Mouse (Mus musculus): Measurements from ENCODE around the gene Plcd3.

Plcd3 gene

DNA sequence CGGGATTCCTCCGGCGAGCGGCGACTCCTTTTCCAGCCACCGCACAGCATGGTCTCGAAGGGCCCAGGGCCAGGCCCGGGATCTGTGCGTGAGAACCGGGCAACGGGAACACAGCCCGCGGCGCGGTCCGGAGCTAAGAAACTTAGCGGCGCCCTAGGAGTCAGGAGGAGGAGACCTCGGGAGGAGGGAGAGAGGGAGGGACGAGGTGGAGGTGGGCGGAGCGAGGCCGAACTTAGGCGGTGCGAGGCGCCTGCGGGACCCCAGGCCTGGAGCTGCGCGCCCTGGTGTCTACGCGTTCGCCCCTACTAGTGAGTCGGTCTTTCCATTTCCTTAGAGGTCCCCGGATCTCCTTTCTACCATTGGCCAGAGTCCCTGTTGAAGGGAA, at the start of gene Plcd3, which contains the start of gene Acbd4:
Gene Plcd3 (minus strand): TSS at position 178 of the 385 bp plus-strand sequence.
Gene Acbd4 (plus strand): TSS at position 202 of the 385 bp plus-strand sequence.
- peak; percentile 83 for DNase-seq (ENCODE audit: low spot score)

DNA sequence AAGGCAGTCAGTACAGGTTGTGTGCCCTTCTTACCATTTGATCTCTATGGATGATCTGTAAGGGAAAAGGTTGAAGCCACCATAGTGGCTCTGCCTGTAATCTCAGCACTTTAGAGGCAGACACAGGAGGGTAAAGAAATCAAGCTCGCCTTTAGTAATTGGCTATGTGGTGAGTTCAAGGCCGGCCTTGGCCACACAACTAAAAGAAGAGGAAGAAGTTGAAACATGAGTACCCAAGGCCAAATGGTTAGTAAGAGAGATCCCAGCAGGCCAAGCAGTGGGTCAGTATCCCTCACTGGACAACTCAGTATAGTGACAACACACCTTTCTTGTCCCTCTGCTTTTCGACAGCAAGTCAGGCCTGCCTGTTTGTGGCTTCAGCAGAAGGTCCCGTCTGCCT, 48.3 kb upstream of the Plcd3 start:
- no peak for DNase-seq (ENCODE audit: low spot score)

DNA sequence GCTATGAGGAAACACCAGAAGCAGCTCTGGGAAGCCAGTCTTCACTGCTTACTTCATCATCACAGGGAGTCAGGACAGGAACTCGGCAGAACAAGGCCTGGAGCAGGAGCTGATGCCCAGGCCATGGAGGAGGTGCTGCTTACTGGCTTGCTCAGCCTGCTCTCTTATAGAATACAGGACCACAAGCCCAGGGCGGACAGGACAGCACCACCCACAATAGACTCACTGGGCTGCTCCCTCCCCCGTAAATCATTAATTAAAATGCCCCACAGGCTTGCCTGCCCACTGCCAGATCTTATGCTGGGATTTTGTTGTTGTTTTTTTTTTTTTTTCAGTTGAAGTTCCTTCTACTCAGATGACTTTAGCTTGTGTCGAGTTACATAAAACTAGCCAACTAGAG, 46.3 kb upstream of the Plcd3 start:
- DNase-seq (ENCODE audit: low spot score), result no peak

DNA sequence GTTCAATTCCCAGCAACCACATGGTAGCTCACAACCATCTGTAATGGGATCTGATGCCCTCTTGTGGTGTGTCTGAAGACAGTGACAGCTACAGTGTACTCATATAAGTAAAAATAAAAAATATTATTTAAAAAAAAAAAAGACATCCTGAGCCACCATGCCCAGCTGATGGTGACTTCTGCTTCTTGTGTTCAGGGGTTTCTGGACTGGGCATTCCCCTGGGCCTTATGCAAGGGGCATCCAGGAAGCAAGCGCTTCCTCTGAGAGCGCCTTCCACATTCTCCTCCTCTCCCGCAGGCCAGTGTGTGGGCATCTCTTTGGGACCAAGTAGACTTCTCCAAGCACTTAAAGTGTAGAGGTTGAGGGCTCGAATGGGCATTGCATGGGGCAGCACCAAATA, 44.9 kb upstream of the Plcd3 start:
- DNase-seq (ENCODE audit: low spot score), result no peak

DNA sequence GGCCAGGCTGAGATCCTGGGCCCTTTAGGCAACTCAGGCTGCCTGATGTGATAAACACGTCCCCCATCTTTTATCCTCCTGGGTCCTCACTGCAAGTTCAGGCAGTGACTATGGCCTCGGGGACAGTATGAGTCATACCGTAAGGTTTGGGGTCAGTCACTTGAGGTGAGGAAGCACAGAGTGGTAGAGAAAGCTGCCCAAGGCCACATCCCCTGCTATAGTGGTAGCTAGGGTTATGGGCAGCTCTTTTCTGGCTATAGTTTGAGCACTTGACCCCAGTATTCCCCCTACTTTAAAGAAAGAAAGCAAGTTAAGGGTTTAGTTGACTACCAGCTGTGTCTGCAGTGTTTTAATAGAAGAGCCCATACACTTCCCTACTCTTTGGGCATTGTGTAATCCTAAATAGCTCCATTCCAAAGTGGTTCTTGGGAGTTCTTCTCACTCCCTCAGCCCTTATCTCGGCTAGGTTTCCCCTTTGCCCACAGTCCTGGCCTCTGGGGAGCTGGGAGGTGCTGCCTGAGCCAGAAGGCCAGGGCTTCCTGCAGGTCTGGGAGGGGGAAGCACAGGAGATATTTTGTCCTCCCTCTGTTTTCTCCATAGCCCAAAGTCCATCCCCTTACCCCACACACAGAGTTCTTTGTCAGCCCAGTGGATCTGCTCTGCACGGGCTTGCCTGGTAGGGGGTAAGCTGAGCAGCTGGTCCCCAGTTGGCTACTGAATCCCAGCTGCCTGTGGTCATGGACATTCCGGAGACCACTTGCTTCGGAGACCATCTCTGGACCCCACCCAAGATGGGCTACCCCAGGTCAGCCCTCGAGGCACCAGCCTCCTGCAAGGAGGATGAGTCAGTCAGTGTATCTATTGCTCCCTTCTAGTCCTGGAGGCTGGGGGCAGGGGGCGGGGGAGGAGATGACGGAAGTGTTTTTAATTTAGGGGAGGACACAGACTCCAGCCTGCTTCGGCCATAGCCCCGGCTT, 43.1 kb upstream of the Plcd3 start:
- no peak for DNase-seq (ENCODE audit: low spot score)

DNA sequence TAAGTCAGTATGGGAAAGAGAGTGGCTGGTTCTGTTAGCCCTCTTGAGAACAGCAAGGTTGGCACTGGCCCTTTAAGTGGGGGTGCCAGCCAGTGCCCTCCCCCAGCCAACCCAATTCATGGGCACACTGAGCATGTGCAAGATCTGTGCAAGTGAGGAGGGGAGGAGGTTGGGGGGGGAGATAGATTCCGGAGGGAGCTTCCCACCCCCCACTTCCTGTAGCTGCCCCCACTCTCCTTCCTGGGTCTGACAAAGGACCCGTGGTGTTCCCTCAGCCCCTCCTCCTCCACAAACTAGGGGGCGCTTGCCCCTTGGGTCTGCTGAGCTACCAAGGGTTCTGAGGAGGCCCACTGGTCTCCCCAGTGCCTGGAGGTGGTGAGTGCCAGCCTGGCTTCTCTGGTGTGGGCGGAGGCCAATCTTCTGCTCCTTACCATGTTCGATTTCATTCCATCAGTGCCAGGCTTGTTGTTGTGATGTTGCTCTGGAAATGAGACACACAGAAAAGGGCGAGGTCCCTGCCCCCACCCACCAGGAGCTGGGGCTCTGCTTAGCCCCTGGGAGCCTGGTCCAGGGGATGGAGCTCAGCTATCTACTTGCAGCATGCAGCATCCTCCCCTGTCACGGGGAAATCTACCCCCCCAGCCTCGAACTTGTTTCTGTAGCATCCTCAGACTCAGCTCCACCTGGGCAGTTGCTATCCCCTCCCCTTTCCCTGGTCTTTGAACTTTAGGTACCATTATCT, 41.2 kb upstream of the Plcd3 start:
- no peak for DNase-seq (ENCODE audit: low spot score)

DNA sequence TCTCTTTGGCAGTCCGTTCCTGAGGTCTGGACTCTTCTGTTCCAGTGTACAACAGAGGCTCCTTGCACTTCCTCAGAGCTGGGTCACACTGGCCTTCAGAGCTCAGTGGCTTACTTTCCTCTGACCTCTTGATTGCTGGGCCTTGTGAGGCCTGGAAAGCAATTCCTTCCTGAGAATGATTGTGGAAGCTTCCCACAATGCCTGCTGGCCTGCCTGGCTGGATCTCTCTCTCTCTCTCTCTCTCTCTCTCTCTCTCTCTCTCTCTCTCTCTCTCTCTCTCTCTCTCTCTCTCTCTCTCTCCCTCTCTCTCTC, 40.4 kb upstream of the Plcd3 start:
- no peak for DNase-seq (ENCODE audit: low spot score)

DNA sequence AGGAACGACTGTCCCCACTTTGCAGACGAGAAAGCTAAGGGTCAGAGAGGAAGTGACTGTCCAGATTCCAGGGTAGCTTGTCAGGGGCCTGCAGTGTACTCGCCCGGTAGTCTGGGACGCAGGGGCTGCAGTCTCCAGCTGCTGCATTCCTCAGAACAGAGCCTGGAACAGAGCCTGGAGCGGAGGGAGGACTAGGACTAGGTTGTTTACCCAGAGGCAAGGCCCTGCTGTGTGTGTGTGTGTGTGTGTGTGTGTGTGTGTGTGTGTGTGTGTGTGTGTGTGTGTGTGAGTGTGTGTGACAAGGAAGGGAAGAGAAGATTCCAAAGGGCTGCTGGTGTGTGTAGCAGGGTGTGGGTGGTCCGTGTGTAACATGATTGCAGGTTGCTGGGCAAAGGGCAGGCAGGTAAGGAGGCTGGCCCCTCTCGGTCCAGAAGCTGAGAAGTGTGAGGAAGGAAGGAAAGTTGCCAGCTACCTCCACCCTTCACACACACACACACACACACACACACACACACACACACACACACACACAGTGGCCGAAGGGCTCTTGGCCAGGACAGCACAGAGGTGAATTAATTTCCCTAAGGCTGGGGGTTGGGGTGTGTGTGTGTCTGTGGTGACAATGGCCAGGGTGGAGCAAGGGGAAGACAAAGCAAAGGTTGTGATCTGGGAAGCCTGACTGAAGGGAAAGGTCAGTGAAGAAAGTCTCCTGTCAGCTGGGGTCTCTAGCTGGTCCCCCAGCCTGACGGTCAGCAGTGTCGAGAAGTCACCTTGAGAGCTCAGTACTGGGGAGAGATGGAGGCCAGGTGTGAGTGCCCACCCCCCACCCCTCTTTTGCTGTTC, 39.9 kb upstream of the Plcd3 start:
- peak; percentile 76 for DNase-seq (ENCODE audit: low spot score)

DNA sequence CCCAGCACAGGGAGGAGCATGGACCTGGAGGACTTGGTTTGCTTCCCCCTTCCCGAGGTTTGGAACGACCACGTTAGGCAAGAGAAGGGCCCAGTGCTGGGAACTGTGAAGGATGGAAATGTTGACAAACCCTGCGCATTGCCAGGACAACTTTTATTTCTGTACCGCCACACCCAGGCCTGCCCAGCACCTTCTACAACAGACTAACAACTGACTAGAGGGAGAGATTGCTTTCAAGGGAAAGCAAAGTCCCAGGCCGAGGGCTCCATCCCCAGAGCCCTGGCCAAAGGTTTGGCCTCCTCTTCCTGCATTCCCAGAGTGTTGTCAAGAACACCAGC, 39.3 kb upstream of the Plcd3 start:
- DNase-seq (ENCODE audit: low spot score), result no peak

DNA sequence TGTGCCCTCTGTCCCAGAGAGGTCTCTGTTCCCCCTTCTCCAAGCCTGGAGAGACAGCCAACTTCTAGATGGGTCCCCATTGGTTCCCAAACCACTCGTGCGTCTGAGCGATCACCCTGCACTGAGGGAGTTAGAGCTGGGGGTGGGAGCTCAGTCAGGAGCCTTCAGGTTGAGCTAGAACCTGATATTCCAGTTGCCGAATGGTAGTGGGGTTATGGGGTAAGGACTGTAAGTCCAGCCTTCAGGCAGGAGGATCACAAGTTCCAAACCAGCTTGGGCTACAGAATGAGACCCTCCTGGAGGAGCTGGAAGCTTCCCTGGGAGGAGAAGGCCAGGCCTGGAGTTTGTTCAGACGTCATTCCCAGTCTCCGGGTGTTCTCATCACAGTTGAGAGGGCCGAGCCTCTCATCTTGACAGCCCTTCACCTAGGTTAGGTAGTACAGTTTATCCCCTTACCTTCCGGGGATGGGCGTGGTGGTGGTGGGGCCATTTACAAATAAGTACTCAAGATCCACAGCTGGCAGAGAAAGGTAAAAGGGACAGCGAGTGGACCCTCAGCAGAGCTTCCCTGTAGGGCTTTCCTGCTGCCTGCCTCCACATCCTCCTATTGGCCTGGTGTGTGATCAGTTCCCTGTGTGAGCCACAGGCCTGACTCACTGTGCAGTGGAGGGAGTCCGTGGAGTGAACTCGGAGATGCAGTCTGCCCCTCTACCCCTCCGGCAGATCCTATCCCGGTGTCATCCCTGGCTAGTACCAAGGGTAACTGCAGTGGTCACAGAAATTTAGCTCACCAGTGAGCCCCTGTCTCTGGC, 38.7 kb upstream of the Plcd3 start:
- no peak for DNase-seq (ENCODE audit: low spot score)

DNA sequence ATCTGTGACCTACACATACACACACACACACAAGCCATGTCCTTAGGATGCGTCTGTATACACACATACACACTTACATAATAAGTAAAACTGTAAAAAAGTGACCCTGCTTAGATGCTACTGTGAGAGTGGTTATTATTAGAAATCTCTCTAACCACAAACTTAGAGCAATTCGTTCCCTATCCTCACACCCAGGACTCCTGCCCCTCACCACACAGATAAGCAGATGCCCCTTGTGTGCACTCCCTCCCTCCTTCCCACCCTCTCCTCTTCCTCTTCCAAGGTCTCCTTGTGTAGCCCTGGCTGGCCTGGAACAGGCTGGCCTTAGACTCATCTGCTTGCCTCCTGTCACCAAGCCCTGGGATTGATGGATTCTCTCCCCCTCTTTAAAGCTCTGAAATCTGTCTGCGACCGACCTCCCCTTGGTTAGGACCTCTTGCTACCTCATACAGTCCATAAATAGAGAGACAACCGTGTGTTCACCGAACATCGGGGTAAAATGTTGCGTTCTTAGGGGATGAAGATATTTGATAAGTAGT, 34.6 kb upstream of the Plcd3 start:
- no peak for DNase-seq (ENCODE audit: low spot score)

DNA sequence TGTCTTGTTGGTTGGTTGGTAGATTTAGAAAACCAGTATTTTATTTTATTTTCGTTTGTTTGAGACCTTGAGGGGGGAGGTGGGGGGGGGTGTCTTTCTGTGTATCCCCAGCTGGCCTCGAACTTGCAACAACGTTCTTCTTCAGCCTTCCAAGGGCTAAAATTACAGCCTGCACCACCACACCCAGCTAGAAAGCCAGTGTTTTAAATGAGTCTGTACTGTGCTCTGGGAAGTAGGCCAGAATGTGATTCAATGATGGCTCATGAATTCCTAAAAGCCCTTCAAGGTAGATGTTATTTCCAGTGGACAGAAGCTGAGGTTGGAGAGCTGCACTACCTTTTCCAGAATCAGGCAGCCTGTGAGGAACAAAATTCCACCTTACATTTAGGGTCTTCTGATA, 32.8 kb upstream of the Plcd3 start:
- peak; percentile 33 for DNase-seq (ENCODE audit: low spot score)

DNA sequence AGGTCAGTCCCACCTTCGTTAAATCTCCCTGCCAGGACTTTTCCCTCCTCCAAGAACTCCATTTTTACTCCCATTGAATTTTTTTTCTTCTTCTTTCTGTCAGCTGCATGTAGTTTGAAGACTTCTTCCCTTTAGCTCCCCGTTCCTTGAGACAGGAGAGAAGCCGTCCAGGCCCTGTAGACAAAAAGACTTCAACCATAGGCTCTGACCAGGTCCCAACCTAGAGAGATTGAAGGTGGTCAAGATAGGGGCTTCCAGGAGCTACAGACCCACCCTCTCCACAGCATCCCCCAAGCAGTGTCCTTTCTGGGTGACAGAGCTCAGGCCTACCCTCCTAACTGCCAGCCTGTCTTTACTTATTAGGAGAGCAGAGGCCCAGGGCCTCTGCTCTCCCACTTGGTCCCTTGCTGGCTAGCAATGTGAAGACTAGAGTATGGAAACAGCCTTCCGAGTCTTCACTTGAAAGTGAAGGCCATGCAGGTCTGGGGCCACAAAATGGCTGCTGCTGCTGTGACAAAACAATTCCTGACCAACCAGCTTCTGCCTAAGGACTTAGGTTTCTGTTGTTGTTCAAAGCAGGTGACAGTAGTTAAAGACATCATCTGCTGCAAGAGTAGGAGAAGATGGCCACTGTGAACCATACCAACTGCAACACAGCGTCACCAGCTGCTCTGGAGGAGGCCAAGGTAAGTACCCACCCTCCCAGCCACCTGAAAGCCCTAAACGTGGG, 32.2 kb upstream of the Plcd3 start:
- DNase-seq (ENCODE audit: low spot score), result peak; percentile 21

DNA sequence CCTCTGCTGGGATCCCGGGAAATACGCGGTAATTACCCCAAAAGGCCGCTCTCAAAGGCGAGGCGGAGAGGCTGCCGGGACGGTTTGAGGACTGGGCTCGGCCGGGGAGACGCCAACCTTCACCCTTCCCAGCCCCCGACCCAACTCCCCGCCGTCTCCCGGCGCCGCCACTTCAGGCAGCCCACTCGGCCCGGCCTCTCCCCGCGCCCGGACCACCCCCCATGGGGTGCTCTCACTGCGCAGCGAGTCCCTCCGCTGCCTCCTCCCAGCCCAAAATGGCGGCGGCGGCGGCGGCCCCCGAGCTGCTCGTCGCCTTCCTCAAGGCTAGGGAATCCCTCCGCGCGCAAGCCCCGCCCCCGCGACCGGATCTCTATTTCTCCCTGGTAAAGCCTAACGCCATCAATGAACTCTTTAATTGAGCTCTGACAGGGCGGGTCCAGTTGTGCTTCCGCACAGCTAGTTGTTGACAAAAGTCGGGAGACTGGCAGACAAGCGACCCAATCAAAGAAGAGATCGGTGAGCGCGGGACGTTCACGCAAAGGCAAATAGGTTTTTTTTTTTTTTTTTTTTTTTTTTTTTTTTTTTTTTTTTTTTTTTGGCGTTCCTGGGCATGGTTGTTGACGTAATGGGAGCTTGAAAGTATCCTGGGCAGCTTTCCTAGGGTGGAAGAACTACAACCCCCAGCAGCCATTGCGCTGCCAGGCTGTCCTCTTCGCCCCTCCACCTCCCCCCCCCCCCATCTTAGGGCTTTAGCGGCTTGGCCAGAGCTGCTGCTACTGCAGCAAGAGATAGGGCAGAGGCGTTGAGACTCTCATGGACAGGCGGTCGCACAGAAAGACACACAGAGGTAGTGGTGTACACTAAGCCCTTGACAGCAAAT, 31.4 kb upstream of the Plcd3 start:
- DNase-seq (ENCODE audit: low spot score), result peak; percentile 100

DNA sequence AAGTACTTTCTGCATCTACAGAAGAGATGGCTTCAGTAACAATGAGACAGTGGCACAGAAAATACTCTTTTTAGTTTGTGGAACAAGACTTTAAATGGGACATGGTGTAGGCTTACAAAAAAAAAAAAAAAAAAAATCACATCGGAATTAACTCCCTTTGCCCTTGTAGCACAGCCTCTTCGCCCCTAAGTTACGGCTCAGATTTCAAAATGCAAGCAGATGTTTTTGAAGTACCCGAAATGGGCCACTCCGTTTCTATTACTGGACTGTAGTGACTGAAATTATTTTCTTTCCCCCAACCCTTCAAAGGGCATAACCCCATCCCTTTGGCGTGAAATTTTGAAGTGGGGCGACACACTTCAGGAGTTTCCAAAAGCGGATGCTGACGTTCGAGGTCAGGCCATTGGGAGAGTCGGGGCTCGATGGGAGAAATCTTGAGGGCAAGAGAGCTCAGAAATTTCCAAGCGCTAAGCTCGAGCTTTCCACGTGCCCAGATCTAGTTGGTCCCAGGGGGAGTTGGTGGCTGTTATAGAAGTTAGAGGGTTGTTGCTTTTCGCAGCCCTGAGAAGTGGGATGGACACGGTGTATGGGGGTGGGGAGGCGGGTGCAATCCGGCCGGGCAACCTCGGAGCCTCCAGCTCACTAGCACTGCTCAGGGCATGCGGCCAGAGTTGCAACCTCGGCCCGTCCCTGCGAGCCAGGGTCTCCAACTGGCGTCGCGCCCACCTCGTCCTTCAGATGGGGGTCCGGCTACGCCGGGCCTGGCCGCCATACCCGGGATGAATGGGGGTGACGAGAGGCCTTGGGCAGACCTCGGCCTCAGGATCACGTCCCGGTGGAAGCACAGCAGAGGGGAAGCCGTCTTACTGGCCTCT, 30.5 kb upstream of the Plcd3 start, which contains the start of gene Hexim2:
Gene Hexim2 (plus strand): TSS at position 729 of the 875 bp plus-strand sequence.
- peak; percentile 83 for DNase-seq (ENCODE audit: low spot score)

DNA sequence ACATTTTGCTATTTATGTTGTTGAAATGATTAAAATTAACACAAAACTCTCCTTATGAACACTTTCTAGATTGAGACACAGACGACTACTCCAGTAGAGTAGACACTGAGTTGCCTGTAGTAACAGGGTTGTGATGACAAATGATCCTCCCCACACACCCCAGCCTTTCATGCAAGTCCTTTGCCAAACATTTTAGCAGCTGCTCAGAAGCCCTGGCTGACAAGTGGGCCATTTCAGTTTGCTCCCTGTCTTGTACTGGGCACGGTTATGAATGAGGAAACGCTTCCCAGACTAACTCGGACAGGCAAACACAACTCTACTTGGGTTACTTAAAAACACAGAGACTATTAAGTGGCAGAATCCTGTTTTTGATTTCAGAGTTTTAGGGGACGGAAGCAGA, 18.9 kb upstream of the Plcd3 start:
- DNase-seq (ENCODE audit: low spot score), result no peak

DNA sequence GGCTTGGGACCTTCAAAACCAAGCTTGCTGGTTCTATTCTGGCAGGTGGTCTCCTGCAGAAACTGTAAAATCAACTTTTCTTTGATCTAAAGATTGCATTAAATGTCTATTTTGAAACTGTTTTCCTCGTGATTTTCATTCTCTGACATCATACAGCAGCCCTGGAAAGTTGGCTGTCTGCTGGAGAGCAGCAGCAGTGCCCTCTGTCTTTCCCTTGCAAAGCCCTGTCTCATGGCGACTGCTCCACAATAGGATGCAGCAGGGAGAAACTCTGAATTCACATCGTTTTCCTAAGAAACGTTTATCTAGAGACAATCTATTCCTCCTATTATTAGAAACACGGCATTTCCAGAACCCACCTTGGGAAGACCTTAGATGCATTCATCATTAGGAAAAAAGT, 18.2 kb upstream of the Plcd3 start:
- no peak for DNase-seq (ENCODE audit: low spot score)

DNA sequence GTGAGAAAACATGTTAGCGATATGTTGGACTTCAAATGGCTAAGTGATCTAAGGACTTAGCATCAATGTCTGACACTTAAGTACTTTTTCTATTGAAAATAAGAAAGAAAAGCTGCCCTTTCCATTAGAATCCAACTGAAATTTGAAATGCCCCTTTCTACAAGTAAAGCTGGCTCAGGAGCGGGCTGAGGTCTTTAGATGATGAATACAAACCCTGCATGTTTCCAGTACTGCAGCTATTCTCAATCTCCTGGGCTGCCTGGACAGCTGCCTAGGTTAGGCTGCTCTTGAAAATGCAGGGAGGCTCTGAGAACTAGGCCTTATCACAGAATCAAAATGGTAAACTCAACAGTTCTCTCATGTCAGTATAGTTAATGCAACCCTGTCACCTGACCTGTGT, 17.4 kb upstream of the Plcd3 start:
- no peak for DNase-seq (ENCODE audit: low spot score)

DNA sequence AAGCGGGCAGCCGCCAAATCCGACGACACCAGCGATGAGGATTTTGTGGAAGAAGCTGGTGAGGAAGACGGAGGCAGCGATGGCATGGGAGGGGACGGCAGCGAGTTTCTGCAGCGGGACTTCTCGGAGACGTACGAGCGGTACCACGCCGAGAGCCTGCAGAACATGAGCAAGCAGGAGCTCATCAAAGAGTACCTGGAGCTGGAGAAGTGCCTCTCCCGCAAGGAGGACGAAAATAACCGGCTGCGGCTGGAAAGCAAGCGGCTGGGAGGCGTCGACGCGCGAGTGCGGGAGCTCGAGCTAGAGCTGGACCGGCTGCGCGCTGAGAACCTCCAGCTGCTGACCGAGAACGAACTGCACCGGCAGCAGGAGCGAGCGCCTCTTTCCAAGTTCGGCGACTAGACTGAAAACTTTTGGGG, 16.1 kb upstream of the Plcd3 start:
- DNase-seq (ENCODE audit: low spot score), result no peak

Measured in testis, postnatal 14 days (tissue).